Mouse (Mus musculus): ENCODE data around the gene Khk.
A peak's percentile ranks its signal among the peaks of the same experiment; 100 is the strongest.
"Not testable (repeated sequence)": the region's sequence is repeated elsewhere in the genome, so short reads cannot be mapped to it uniquely, and the experiment has no call there.

Gene Khk

GRCm38 (mm10) chr5:30921256-30922033 lies at the start of gene Khk:
TSS of gene Khk (plus strand) at chr5:30921431.
- DNase-seq (ENCODE audit: low spot score in 2 of 2), result peak; percentile 89 to 95

- DNase-seq (ENCODE audit: low spot score in 2 of 2), result no peak
These were observed 48.7 kb upstream of the Khk start for GRCm38 (mm10) chr5:30872574-30872973.

- DNase-seq (ENCODE audit: low spot score in 2 of 2), result no peak
These were observed 46.9 kb upstream of the Khk start for GRCm38 (mm10) chr5:30874365-30874764.

- DNase-seq (ENCODE audit: low spot score in 2 of 2), result no peak
These were observed 42.6 kb upstream of the Khk start for GRCm38 (mm10) chr5:30878616-30879015.

GRCm38 (mm10) chr5:30879347-30879943 lies 41.8 kb upstream of the Khk start:
- DNase-seq (ENCODE audit: low spot score in 2 of 2), result no peak

- DNase-seq (ENCODE audit: low spot score in 2 of 2), result not testable (repeated sequence)
These were observed 39.4 kb upstream of the Khk start for GRCm38 (mm10) chr5:30881839-30882238.

GRCm38 (mm10) chr5:30886209-30886608 lies 35.0 kb upstream of the Khk start:
- no peak for DNase-seq (ENCODE audit: low spot score in 2 of 2)

- no peak for DNase-seq (ENCODE audit: low spot score in 2 of 2)
These were observed 34.5 kb upstream of the Khk start for GRCm38 (mm10) chr5:30886731-30887130.

GRCm38 (mm10) chr5:30887331-30887761 lies 33.9 kb upstream of the Khk start:
- DNase-seq (ENCODE audit: low spot score in 2 of 2), result peak; percentile 51 to 62

GRCm38 (mm10) chr5:30887858-30888336 lies 33.3 kb upstream of the Khk start:
- peak; percentile 79 to 88 for DNase-seq (ENCODE audit: low spot score in 2 of 2)

GRCm38 (mm10) chr5:30888337-30889087 lies 32.7 kb upstream of the Khk start, which contains the start of gene Agbl5:
TSS of gene Agbl5 (plus strand) at chr5:30888694.
- peak; percentile 77 to 85 for DNase-seq (ENCODE audit: low spot score in 2 of 2)

GRCm38 (mm10) chr5:30889088-30889754 lies 32.0 kb upstream of the Khk start:
- DNase-seq (ENCODE audit: low spot score in 2 of 2), result no peak

GRCm38 (mm10) chr5:30890375-30890774 lies 30.9 kb upstream of the Khk start:
- DNase-seq (ENCODE audit: low spot score in 2 of 2), result no peak

GRCm38 (mm10) chr5:30901860-30902259 lies 19.4 kb upstream of the Khk start:
- no peak for DNase-seq (ENCODE audit: low spot score in 2 of 2)

- peak; percentile 98 for DNase-seq (ENCODE audit: low spot score in 2 of 2)
These were observed 13.7 kb upstream of the Khk start, which contains the start of gene Ost4 for GRCm38 (mm10) chr5:30907413-30908059. TSS of gene Ost4 (minus strand) at chr5:30907788.

GRCm38 (mm10) chr5:30908426-30909299 lies 12.6 kb upstream of the Khk start:
- DNase-seq (ENCODE audit: low spot score in 2 of 2), result no peak

GRCm38 (mm10) chr5:30909300-30909659 lies 12.0 kb upstream of the Khk start:
- no peak for DNase-seq (ENCODE audit: low spot score in 2 of 2)

- DNase-seq (ENCODE audit: low spot score in 2 of 2), result no peak
These were observed 11.4 kb upstream of the Khk start for GRCm38 (mm10) chr5:30909863-30910262.

- no peak for DNase-seq (ENCODE audit: low spot score in 2 of 2)
These were observed 10.8 kb upstream of the Khk start for GRCm38 (mm10) chr5:30910481-30910880.

GRCm38 (mm10) chr5:30912156-30912555 lies 9.1 kb upstream of the Khk start:
- DNase-seq (ENCODE audit: low spot score in 2 of 2), result no peak
